Mouse (Mus musculus) kidney, embryonic 16.5 days (tissue): ENCODE data around the gene Foxp2. TPM values are rescaled to one million over a fixed set of nuclear protein-coding genes. Genes with fewer than 3 reads are reported as not detected.

Source experiments
- ATAC-seq: fragments of 200-750 bp; cut with Nextera tagmentation; 2 replicates; pipeline ENCODE4 v1.8.0; 2017; ENCODE audit warnings: moderate TSS enrichment; ENCODE audit not compliant: low FRiP score, low TSS enrichment
- H3K27ac ChIP-seq: fragments of 300-500 bp; sonication (generic); 2 replicates; pipeline ENCODE4 v1.5.1; 2014; ENCODE audit warnings: low read length
- H3K27me3 ChIP-seq: fragments of 300-500 bp; sonication (generic); 2 replicates; pipeline ENCODE4 v1.6.1; 2014; ENCODE audit warnings: low read length, control low read depth, mixed read lengths; ENCODE audit not compliant: insufficient read depth
- H3K36me3 ChIP-seq: fragments of 300-500 bp; sonication (generic); 2 replicates; pipeline ENCODE4 v1.6.1; 2014; ENCODE audit warnings: low read length, control low read depth, mixed read lengths; ENCODE audit not compliant: insufficient read depth
- H3K4me1 ChIP-seq: fragments of 300-500 bp; sonication (generic); 2 replicates; pipeline ENCODE4 v1.6.1; 2014; ENCODE audit warnings: low read length, control low read depth, mixed read lengths; ENCODE audit not compliant: insufficient read depth
- H3K4me2 ChIP-seq: fragments of 300-500 bp; sonication (generic); replicated peaks from 2 replicates; pipeline ENCODE4 v1.6.1; 2014; ENCODE audit warnings: low read depth, low read length
- H3K4me3 ChIP-seq: fragments of 300-500 bp; sonication (generic); 2 replicates; pipeline ENCODE4 v1.5.1; 2014; ENCODE audit warnings: mild to moderate bottlenecking, low read length
- H3K9ac ChIP-seq: fragments of 300-500 bp; sonication (generic); replicated peaks from 2 replicates; pipeline ENCODE4 v1.6.1; 2014; ENCODE audit warnings: low read length
- H3K9me3 ChIP-seq: fragments of 300-500 bp; sonication (generic); 2 replicates; pipeline ENCODE4 v1.6.1; 2016; ENCODE audit warnings: low read length, control low read depth
- WGBS: fragments of 180-500 bp; shearing (Covaris S2); extraction: QIAGEN DNeasy Blood & Tissue Kit; methylation state at CpG from one replicate; pipeline ENCODE4 v1.1.7; 2014; 5-methylcytosine and 5-hydroxymethylcytosine counted together
- polyA plus RNA-seq: library from polyadenylated mRNA; unstranded; fragments of >200 nt; fragmentation: Nextera tagmentation; extraction: Ambion mirVana; gene quantifications from 2 replicates; pipeline ENCODE4 v1.2.1, GENCODE M21; 2015

Gene Foxp2
- polyA plus RNA-seq, 1 experiment from 2014 or later = 6.5 TPM

DNA sequence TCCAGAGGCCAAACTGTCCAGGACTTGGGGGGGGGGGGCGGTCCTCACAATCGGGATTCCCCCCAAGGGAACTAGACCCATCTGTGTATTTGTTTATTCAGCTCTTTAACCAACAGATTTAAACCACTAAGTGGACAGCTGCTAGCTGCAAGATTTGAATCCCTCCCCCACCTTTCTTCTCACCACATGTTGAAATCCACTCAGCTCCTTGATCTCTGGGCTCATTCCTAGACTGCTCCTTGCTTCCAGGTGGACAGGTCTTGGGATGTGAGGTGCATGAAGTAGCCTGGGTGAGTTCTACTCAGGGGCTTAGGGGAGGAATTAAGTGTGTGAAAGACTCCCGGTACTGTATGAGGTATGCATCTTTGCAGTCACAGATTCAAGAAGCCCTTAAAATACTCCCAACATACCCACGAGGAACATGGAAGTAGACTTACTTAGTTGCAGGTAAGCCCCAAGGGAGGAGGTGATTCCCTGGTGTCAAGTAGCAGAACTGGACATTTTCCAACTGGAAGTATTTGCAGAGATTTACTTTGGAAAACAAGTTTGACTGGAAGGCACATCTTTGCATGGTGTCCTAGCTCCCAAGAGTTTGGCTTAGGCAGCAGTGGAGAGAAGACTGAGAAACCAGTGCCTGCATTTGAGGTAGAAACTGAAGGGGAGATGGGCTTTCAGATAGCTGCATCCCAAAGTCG lies 2.3 kb downstream of the Foxp2 start:
- H3K9me3 ChIP-seq = no peaks in the 10 kb centered on the region
- 31% methylated on average over 5 of the region's 5 CpGs for WGBS
- peak overlapping the region; percentile 18; the same call in 1 of the 2 replicates for H3K4me2 ChIP-seq
- no peak for ATAC-seq
- no peak overlapping the region for H3K4me3 ChIP-seq
- H3K9ac ChIP-seq = no peak overlapping the region
- H3K36me3 ChIP-seq = no peaks in the 10 kb centered on the region
- peaks cover 15% of the 10 kb centered on the region for H3K4me1 ChIP-seq
- no peak overlapping the region for H3K27ac ChIP-seq
- peaks cover 39% of the 10 kb centered on the region for H3K27me3 ChIP-seq

DNA sequence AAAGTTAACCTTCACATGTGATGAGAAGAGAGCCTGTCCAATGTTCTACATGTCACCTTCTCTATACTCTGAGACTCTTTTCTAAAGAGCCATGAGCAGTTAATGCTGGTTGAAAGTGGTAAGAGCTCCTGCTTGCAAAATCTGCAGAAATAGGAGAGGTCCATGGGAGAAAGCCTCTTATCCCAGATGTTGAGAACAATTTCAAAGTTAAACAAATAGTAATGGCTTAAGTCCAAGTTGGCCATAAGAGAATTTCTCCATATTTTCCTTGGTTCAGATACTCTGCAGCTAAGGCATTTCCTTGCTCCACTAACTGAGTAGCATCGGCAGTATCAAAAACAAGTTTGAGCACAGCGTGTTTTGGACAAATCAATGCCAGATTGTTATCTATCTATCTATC lies 13.9 kb downstream of the Foxp2 start:
- 85% methylated on average over 2 of the region's 2 CpGs for WGBS
- Histone ChIP-seq H3K4me2 (no peak overlapping the region), H3K27me3 (no peaks in the 10 kb centered on the region), H3K36me3 (no peaks in the 10 kb centered on the region), H3K4me3 (no peak overlapping the region), H3K27ac (no peak overlapping the region), H3K9ac (no peak overlapping the region), H3K4me1 (no peaks in the 10 kb centered on the region), H3K9me3 (no peaks in the 10 kb centered on the region)
- ATAC-seq = no peak

DNA sequence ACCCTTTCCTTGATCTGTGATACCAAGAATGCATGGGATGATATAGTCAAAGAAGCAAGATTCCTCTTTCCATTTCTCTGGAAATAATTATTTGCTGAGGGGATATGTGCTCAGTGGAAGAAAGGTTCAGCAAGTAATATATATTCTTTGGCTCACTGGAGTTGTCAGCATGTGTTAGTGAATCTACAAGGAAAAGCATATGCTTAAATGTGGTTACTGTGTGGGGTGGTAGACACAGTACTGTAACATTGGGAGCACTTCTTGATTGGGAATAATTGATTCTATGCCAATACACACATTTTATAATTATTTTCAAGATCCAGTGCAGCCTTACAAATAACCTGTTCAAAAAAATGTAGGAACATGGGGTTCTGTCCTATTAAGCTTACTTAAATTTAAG lies 21.6 kb downstream of the Foxp2 start:
- Histone ChIP-seq H3K27ac (no peak overlapping the region), H3K4me1 (no peaks in the 10 kb centered on the region), H3K27me3 (no peaks in the 10 kb centered on the region), H3K9ac (no peak overlapping the region), H3K4me2 (no peak overlapping the region), H3K9me3 (no peaks in the 10 kb centered on the region), H3K4me3 (no peak overlapping the region), H3K36me3 (no peaks in the 10 kb centered on the region)
- ATAC-seq = no peak

DNA sequence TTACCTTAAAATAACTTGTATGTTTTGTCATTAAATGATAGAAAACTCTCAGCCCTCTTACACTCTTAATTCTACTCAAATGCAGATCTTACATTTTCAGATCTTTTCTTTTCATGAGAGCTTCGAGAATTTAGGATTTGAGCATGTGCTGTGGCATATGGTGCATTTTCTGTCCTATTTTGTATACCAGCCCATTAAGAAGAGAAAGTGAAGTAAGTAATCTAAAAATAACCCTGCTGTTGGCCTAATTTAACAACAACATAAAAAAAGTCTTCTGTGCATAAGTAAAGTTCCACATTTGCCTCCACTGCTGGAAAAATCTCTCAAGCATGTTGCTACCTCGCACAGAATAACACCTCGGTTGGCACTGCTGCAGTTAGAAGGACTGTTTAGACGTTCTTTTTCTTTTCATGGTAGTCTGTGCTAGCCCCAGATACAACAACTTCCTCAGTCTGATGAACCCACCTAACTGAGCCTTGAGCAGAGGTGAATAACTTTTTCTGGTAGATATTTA lies 23.9 kb downstream of the Foxp2 start:
- Histone ChIP-seq H3K4me2 (no peak overlapping the region), H3K27me3 (no peaks in the 10 kb centered on the region), H3K9me3 (no peaks in the 10 kb centered on the region), H3K9ac (no peak overlapping the region), H3K36me3 (no peaks in the 10 kb centered on the region), H3K4me1 (no peaks in the 10 kb centered on the region), H3K27ac (no peak overlapping the region), H3K4me3 (no peak overlapping the region)
- ATAC-seq = no peak
- 79% methylated on average over 4 of the region's 4 CpGs for WGBS

DNA sequence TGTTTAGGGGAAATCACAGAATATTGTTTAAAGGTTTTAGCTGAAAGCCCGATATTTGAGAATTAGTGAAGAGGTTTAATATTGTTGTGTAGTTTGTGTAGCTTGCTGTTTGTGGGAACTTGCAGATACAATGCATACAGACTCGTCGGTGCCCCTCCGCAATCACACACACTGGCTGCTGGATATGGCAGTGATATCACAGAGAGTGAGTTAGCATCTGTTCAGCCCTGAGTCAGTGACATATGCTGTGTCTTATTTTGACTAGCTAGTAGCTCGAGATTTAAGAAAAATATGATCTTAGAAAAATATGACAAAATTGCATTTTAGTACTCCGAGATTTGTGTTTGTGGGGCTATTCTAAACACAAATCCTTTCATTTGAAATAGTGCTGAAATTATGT lies 49.9 kb downstream of the Foxp2 start:
- no peaks in the 10 kb centered on the region for H3K9me3 ChIP-seq
- H3K27me3 ChIP-seq = no peaks in the 10 kb centered on the region
- no peak for ATAC-seq
- H3K36me3 ChIP-seq = no peaks in the 10 kb centered on the region
- no peak overlapping the region for H3K9ac ChIP-seq
- no peaks in the 10 kb centered on the region for H3K4me1 ChIP-seq
- H3K4me3 ChIP-seq = no peak overlapping the region
- H3K4me2 ChIP-seq = no peak overlapping the region
- no peak overlapping the region for H3K27ac ChIP-seq
- 82% methylated on average over 6 of the region's 6 CpGs for WGBS

DNA sequence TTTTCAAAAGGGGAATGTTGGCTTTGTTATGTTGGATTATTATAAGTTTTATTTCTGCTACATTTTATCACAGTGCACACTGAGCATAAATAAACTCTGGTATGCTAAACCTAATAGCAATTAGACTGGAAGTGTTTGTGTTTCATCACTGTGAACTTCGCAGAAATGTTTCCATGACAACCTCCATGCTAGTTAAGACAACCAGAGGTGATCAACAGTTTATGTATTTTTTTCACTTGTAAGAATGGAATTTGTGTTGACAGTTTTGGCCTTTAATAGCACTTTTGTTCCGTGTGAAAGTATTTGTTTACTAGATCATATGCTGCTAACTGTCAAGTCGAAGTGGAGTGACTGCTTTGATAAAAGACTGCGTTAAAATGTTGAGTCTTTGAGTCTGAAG lies 51.6 kb downstream of the Foxp2 start:
- Histone ChIP-seq H3K27ac (no peak overlapping the region), H3K9ac (no peak overlapping the region), H3K4me2 (no peak overlapping the region), H3K36me3 (no peaks in the 10 kb centered on the region), H3K4me1 (no peaks in the 10 kb centered on the region), H3K9me3 (no peaks in the 10 kb centered on the region), H3K4me3 (no peak overlapping the region), H3K27me3 (no peaks in the 10 kb centered on the region)
- no peak for ATAC-seq
- 62% methylated on average over 4 of the region's 4 CpGs for WGBS

DNA sequence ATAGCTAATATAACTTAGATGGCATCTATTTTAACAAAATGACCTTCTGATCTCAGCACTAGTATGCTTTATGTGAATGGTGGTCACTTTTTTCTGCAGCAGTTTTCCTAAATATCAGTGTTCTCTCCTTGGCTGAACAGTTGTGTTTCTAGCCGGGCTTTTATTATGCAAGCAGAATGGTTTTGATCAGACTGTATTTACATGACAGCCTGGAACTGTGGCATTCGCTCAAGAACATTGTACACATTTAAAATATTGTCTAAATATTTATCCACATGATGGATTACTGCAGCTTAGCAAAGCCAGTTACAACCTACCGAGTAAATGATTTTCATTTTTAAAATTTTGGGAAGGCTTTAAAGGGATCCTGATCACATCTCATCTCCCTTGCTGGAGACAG lies 75.9 kb downstream of the Foxp2 start:
- H3K4me3 ChIP-seq = no peak overlapping the region
- 0 out of 2 replicates have a peak, but pooled peaks cover 4% of the 10 kb centered on the region for H3K9me3 ChIP-seq
- H3K4me1 ChIP-seq = peaks cover 3% of the 10 kb centered on the region; the same call in 1 of the 2 replicates
- no peak overlapping the region for H3K4me2 ChIP-seq
- no peaks in the 10 kb centered on the region for H3K36me3 ChIP-seq
- H3K27ac ChIP-seq = no peak overlapping the region
- no peak for ATAC-seq
- 53% methylated on average over 3 of the region's 3 CpGs for WGBS
- H3K9ac ChIP-seq = no peak overlapping the region
- no peaks in the 10 kb centered on the region for H3K27me3 ChIP-seq

DNA sequence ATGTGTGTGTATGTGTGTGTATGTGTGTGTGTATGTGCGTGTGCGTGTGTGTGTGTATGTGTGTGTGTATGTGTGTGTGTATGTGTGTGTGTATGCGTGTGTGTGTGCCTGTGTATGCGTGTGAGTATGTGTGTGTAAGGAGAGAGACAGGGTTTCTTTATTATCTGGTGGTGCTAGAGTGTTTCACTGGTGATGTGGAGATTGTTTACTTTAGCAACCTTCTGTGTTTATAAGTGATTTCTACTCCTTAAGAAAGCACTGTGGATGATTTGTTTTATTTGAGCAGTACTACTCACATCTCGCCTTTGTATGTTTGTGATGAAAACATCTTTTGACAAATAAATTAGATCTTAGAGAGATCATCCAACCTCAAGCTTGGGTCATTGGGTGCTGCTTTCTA lies 77.1 kb downstream of the Foxp2 start:
- WGBS = 79% methylated on average over 5 of the region's 5 CpGs
- Histone ChIP-seq H3K9me3 (0 out of 2 replicates have a peak, but pooled peaks cover 4% of the 10 kb centered on the region), H3K27me3 (no peaks in the 10 kb centered on the region), H3K36me3 (no peaks in the 10 kb centered on the region), H3K4me2 (no peak overlapping the region), H3K4me1 (peaks cover 3% of the 10 kb centered on the region; the same call in 1 of the 2 replicates), H3K27ac (no peak overlapping the region), H3K4me3 (no peak overlapping the region), H3K9ac (no peak overlapping the region)
- no peak for ATAC-seq

DNA sequence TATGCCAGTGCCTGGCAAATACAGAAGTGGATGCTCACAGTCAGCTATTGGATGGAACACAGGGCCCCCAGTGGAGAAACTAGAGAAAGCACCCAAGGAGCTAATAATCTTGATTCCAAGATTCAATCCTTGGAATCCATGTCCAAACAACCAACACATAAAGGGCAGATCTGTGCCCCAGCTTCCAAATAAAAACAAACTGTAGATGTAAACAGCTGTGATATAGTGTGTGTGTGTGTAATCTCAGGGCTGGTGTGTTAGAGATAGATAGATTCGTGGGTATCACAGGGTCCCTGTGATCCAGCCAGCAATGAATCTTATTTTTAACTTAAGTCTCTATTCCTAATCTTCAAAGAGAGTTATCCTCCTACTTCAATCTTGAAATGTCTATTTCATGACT lies 107.0 kb downstream of the Foxp2 start:
- Histone ChIP-seq H3K27ac (no peak overlapping the region), H3K36me3 (no peaks in the 10 kb centered on the region), H3K4me3 (no peak overlapping the region), H3K9me3 (no peaks in the 10 kb centered on the region), H3K27me3 (no peaks in the 10 kb centered on the region), H3K9ac (no peak overlapping the region), H3K4me2 (no peak overlapping the region), H3K4me1 (no peaks in the 10 kb centered on the region)
- no peak for ATAC-seq
- 85% methylated on average over 1 of the region's 1 CpGs for WGBS

DNA sequence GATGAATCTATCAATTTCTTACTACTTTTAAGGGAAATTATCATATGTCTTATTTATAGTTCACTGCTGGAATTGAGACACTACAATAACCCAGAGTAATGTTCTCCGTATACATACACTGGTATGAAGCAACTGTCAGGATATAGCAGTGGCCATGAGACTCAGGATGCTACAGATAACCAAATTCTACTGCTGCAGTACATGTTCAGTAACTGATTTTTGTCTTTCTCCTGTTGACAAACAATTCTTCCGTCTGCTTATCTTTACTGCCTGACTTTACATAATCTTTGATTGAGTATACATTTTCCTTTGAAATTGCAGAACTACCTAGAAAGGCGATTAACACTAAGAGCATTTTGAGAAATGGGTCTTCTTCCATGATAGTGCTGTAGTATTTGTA lies 127.3 kb downstream of the Foxp2 start:
- ATAC-seq = no peak
- Histone ChIP-seq H3K9ac (no peak overlapping the region), H3K36me3 (no peaks in the 10 kb centered on the region), H3K27ac (no peak overlapping the region), H3K4me1 (no peaks in the 10 kb centered on the region), H3K9me3 (no peaks in the 10 kb centered on the region), H3K27me3 (no peaks in the 10 kb centered on the region), H3K4me2 (no peak overlapping the region), H3K4me3 (no peak overlapping the region)
- whole genome bisulfite sequencing = 83% methylated on average over 3 of the region's 3 CpGs
